Mouse (Mus musculus): Measurements from ENCODE around the gene Iqca.

- TF ChIP-seq CTCF (IDR thresholded peaks at IDR 0.05; ENCODE audit: low read depth, low read length), result no peak
- no peak for TF ChIP-seq GATA1 (IDR thresholded peaks at IDR 0.05; ENCODE audit: borderline replicate concordance, low read length)
- TF ChIP-seq GATA2 (IDR thresholded peaks at IDR 0.05; ENCODE audit: borderline replicate concordance, low read depth, low read length), result no peak
Observed at GRCm38 (mm10) chr1:90189046-90189445, 35.8 kb upstream of the Iqca start.
